Mouse (Mus musculus): ENCODE results near the gene Ndufs7. TPM values are rescaled to one million over a fixed set of nuclear protein-coding genes. Genes with fewer than 3 reads are reported as not detected.
A peak's percentile ranks its signal among the peaks of the same experiment; 100 is the strongest.

The Ndufs7 gene
- total RNA-seq, 2 experiments from 2014 or later: 508 to 524 TPM

DNA sequence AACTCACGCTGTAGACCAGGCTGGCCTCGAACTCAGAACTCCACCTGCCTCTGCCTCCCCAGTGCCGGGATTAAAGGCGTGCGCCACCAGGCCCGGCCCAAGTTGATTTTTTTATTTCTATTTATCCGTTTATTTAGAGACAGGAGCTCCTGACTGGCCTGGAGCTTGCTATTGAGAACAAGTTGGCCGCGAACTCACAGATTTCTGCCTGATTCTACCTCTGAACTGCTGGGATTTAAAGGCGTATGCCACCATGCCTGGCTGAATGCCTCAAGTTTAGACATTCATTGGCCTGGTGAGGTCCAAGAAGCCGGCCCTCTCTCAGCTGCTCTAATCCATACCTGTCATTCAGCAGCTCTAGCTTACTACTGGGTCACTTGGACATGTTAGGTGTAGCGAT is 13.2 kb downstream of the Ndufs7 start:
- DNase-seq: no peak

DNA sequence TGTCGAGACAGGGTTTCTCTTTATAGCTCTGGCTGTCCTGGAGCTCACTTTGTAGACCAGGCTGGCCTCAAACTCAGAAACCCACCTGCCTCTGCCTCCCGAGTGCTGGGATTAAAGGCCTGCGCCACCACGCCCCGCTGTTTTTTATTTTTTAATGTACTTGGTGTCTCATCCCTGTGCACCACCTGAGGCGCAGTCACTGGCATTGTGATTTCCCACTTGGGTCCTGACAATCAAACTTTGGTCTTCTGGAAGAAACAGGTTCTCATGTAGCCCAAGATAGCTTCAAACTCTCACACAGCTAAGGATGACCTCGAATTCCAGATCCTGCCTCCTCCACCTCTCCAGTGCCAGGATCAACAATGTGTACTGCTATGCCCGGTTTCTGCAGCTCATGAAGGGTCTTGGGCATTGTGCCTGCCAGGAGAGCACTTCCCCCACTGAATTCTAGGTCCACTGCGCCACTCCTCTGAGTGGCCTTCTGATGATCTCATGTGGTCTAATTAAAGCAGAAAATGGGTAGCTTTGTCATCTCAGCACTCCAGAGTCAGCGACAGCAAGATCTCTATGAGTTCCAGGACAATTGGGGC is 13.9 kb downstream of the Ndufs7 start:
- no peak for DNase-seq

- peak; percentile 99 for DNase-seq
These were observed 15.6 kb downstream of the Ndufs7 start for GRCm38 (mm10) chr10:80264341-80265148.

GRCm38 (mm10) chr10:80265149-80265486 is 16.2 kb downstream of the Ndufs7 start:
- no peak for DNase-seq

- DNase-seq: no peak
These were observed 21.2 kb downstream of the Ndufs7 start for GRCm38 (mm10) chr10:80270099-80270498.

DNA sequence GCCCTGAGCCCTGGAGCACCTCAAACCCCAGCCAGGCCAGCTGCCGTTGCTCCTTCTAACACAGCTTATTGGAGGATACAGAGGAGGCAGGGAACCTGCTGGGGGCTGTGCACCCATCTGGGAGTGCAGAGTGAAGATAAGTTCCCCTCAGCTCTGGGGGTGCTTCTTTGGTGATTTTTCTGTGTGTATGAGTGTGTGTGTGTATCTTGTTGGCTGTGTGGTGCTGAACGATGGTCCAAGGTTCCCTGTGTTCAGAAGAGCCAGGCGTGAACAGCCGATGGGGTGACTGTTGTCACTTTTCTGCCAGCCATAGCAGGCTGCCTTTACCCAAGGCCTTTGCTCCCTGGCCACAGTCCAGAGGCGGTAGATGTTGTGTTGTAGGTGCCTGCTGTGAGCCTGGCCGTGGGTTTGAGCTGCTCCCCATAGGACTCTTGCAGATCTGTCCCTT is 21.8 kb downstream of the Ndufs7 start:
- no peak for DNase-seq

DNA sequence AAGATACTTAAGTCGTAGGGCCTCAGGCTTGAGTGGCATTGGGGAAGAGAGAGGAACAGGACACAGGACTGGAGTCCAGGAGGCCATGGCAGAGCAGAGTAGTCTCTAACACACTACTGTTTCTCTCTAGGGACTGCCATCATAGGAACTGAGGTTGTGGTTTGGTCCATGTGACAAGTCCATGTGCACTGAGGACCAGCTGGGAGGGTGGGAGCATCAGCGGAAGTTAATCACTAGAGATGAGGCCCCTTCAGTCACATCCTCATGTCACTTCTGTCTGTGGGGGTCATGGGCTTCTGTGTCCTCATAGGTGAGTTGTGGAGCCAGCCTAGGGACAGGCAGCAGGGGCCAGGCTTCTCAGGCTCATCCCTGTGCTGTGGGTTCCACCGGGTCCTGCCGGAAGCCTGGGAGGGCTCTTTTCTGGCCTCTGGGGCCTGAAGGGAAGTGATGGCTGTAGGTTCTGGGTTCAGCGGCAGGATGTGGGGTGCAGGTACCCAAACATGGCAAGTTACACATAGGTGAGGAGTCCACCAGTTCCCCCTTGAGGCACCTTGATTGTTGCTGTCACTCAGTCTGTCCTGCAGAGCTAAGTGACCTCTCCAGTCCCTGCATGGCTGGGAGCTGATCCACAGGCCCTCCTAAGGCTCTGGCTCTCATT is 22.4 kb downstream of the Ndufs7 start:
- no peak for DNase-seq

DNA sequence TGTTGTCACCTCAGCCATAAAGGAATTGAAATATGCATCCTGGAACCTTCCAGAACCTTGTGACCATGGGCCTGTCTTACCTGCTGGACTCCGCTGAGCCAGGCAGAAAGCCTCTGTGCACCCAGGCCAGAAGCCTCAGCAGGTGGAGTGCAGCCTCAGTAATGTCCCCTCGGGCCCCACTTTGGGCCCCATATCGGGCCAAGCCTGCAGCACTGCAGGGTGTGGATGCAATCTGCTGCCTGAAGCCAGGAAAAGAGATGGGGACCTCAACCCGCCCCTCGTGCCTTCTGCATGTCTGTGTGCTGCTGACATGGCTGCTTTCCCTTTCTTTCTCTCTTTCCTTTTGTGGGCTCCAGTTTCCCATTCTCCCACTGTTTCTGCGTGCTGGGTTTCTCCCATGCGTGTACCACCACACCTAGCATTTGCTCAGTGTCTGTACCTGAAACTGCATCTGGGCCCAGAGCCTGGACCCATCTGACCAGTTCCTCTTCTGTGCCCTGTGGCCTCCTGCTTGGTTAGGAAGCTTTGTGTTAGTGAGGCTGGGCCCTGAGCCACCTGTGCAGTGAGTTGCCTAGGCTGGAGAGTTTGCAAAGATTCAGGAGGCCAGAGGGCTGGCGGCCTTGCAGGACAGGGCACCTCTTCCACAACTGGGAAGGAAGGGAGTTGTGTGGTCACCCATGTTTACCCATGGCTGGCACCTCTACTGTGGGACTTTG is 23.1 kb downstream of the Ndufs7 start:
- DNase-seq: no peak

DNA sequence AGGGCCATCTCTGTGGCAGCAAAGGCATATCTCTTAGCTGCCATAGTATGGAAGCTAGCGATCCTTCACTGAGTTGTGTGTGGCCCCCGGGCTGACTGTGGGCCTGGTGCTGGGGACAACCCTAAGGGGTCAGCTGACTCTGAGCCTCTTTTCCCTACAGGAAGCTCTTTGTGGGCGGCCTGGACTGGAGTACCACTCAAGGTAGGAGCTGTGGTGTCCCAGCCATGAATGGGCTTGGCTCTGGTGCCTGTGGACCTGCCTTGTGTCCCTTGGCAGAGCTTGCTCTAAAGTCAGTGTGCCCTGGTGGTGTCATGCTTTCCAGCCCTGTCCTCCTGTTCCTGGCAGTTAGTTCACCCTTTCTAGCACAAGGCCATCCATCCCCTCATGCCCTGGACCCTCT is 24.9 kb downstream of the Ndufs7 start:
- no peak for DNase-seq

- no peak for DNase-seq
These were observed 27.3 kb downstream of the Ndufs7 start for GRCm38 (mm10) chr10:80276238-80276637.

GRCm38 (mm10) chr10:80278390-80278789 is 29.5 kb downstream of the Ndufs7 start:
- DNase-seq: no peak

DNA sequence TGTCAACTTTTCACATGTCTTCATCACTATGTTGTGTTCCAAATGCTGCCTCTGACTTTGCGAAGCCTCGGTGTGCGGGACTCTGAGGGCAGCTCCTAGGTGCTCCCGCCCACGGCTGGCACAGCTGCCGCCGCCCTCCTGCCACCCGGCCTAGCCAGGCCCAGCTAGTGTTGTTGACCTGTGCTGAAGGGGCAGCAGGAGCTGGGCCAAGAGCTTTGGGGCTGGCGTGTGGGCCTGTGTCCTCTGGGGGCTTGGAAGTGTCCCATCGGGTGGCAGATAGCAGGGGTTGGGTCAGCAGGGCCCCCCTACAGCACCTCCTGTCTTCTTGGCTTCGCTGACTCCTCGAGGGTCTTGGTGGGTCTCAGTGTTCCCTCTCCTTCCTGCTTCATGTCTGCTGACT is 30.4 kb downstream of the Ndufs7 start:
- DNase-seq: no peak

DNA sequence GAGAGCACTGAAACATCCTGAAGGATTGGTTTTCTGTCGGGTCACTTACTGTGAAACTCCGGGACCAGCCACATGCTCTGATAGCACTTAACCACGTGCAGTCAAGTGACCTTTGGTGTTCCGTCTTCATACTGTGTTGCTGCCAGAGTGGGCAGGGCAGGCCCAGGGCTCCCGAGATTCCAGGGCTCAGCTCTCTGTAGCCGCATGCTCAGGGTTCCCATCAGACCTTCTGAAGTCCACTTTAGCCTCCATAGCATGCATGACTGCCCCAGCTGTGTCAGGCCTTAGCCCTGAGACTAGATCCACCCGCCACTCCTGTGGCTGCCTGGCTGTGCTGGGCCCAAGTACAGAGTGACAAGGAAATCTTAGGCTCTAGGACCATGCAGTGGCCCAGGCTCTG is 32.4 kb downstream of the Ndufs7 start:
- no peak for DNase-seq

- DNase-seq: peak; percentile 48
These were observed 33.0 kb downstream of the Ndufs7 start for GRCm38 (mm10) chr10:80281921-80282371.

DNA sequence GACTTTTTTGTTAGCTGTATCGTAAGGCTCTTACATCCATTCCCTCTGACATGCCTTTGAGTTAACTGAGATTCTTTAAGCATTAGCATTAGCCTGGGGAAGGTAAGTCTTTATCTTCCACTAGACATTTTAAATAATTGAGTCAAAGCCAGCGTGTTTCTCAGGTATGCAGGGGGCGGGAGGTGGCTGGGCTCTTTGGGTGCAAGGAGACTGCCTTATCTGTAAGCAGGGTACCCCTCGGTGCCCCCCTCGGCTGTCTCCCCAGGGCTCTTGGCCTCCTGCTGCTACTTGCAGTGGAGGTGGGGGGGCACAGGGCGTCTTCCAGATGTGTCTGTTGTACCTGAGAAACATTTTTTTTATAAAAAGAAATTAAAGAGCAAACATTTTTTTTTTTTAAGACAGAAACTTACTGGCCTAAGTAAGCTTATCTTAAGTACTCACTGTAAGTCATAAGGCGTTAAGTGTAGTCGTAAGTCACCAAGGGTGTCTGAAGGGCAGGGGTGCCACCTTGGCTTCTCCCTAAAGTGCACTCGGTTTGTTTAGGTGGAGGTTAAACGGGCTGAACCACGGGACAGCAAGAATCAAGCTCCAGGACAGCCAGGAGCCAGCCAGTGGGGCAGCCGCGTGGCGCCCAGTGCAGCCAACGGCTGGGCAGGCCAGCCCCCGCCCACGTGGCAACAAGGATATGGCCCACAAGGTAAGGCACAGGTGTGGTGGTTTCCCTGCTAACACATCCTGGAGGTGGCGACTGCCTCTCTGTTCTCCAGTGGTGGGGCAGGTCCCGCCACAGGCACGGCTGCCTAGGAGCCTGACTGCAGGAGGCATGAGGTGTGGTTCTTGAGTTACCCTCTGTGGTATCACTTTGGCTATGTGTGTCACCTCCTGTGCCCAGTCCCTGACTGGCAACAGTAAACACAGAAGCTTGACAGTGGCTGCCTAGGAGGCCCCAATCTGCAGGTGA is 33.8 kb downstream of the Ndufs7 start:
- DNase-seq: no peak

DNA sequence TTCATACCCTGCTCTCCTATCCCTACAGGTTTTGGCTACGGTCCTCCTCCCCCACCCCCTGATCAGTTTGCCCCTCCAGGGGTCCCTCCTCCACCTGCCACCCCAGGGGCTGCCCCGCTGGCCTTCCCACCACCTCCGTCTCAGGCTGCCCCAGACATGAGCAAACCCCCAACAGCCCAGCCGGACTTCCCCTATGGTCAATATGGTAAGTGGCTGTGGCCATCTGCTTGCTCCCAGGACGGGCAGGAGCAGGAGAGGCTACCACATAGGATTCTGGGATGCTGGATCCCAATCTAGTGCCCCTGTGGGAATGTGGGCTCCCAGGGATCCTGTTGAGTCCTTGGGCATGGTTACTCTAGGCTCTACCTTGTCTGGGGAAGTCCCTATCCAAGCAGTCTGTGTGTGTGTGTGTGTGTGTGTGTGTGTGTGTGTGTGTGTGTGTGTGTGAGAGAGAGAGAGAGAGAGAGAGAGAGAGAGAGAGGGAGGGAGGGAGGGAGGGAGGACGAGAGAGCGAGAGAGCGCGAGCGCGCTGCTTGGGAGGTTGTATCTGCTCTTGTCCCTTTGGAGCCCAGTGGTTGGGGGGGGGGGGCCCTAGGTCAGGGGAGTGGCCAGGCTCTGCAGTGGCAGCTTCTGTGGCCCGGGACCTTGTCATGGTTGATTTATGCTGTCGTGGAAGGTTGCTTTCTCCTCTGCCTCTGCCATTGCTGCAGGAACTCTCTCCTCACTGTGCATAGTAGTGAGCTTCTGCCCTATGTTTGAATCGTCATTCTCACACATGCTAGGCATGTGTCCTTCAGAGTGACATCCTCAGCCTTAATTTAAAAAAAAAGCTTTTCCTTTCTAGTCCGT is 36.5 kb downstream of the Ndufs7 start:
- DNase-seq: no peak

- no peak for DNase-seq
These were observed 39.2 kb downstream of the Ndufs7 start for GRCm38 (mm10) chr10:80288097-80288496.

- no peak for DNase-seq
These were observed 39.7 kb downstream of the Ndufs7 start for GRCm38 (mm10) chr10:80288657-80289056.

DNA sequence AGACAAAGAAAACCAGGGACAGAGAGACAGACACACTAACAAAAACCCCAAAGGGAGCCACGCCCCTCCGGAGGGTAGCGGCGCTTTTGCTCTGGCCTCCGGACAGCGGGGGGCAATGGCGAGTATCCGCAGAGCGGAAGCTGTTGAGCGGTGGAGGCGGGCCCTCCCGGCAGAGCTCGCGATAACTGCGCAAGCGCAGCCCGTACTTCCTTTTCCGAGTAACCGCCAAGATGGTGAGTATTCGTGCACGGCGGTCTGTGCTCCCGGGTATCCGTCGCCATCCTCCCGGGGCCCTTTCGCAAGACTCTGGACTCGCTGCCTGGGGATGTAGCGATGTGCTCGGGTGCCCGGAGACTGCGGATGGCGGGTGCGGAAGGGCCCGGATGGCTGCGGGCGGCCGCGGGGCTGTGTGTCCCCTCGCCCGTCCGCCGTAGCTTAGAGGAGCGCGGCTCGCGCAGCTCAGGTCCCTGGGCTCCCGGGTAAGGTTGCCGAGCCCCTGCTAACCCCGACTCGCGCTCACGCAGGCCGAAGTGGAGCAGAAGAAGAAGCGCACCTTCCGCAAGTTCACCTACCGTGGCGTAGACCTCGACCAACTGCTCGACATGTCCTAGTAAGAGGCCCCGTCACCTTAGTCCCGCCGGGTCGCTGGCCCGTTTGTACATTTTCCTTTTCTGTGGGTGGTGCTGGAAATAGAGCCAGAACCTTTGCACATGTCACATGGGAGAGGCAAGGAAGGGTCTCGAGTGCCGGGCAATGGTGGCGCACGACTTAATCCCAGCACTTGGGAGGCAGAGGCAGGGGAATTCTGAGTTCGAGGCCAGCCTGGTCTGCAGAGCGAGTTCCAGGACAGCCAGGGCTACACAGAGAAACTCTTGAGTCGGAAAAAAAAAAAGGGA is 43.6 kb downstream of the Ndufs7 start, which contains the start of gene Rps15:
Rps15 (plus strand) TSS at position 203 of the 896 bp plus-strand sequence.
- DNase-seq: peak; percentile 92

All from gastrocnemius, postnatal 25 days (tissue).